Mouse (Mus musculus) midbrain, embryonic 14.5 days (tissue): ENCODE measurements at regions not wholly inside any gene's neighbourhood (a gene's known extent, or its start where the extent isn't known, plus 50 kb on each side); places are given as distances from the start of the nearest gene placed in this dataset.

Experiments
- ATAC-seq: fragments of 200-750 bp; cut with Nextera tagmentation; 2 replicates; pipeline ENCODE4 v1.8.0; 2017; ENCODE audit warnings: moderate number of reproducible peaks, moderate library complexity; ENCODE audit not compliant: low FRiP score, low TSS enrichment
- DNase-seq: peaks from one replicate; pipeline ENCODE4 v3.0.0-alpha.2; 2015
- H3K27ac ChIP-seq: fragments of 300-500 bp; sonication (generic); replicated peaks from 2 replicates; pipeline ENCODE4 v1.5.1; 2014; ENCODE audit warnings: mild to moderate bottlenecking, low read depth, low read length, moderate library complexity
- H3K27me3 ChIP-seq: fragments of 300-500 bp; sonication (generic); 2 replicates; pipeline ENCODE4 v1.6.1; 2014; ENCODE audit warnings: low read length, control low read depth, mixed read lengths; ENCODE audit not compliant: control insufficient read depth, insufficient read depth
- H3K36me3 ChIP-seq: fragments of 300-500 bp; sonication (generic); 2 replicates; pipeline ENCODE4 v1.6.1; 2014; ENCODE audit warnings: low read length, control low read depth; ENCODE audit not compliant: control insufficient read depth, insufficient read depth
- H3K4me1 ChIP-seq: fragments of 300-500 bp; sonication (generic); 2 replicates; pipeline ENCODE4 v1.6.1; 2014; ENCODE audit warnings: mild to moderate bottlenecking, antibody characterized with exemption, low read length, control low read depth; ENCODE audit not compliant: control insufficient read depth, insufficient read depth
- H3K4me2 ChIP-seq: fragments of 300-500 bp; sonication (generic); 2 replicates; pipeline ENCODE4 v1.6.1; 2014; ENCODE audit warnings: mild to moderate bottlenecking, low read length, moderate library complexity
- H3K4me3 ChIP-seq: fragments of 300-500 bp; sonication (generic); replicated peaks from 2 replicates; pipeline ENCODE4 v1.5.1; 2014; ENCODE audit warnings: low read depth, low read length
- H3K9ac ChIP-seq: fragments of 300-500 bp; sonication (generic); replicated peaks from 2 replicates; pipeline ENCODE4 v1.6.1; 2014; ENCODE audit warnings: mild to moderate bottlenecking, low read length, moderate library complexity
- H3K9me3 ChIP-seq: fragments of 300-500 bp; sonication (generic); 2 replicates; pipeline ENCODE4 v1.6.1; 2016; ENCODE audit warnings: low read length, control low read depth, mixed read lengths; ENCODE audit not compliant: control insufficient read depth
- WGBS: fragments of 180-500 bp; shearing (Covaris S2); extraction: QIAGEN DNeasy Blood & Tissue Kit; methylation state at CpG from one replicate; pipeline ENCODE4 v1.1.7; 2014; 5-methylcytosine and 5-hydroxymethylcytosine counted together

GRCm38 (mm10) chr16:83111128-83111527 is 282.9 kb downstream of the Gm21833 start:
- Histone ChIP-seq H3K4me1 (no peaks in the 10 kb centered on the region), H3K9ac (no peak overlapping the region), H3K27ac (no peak overlapping the region), H3K4me3 (no peak overlapping the region), H3K36me3 (no peaks in the 10 kb centered on the region), H3K4me2 (no peak overlapping the region), H3K27me3 (no peaks in the 10 kb centered on the region), H3K9me3 (no peaks in the 10 kb centered on the region)
- ATAC-seq (no peak), DNase-seq (no peak)
- WGBS = 89% methylated on average over 1 of the region's 1 CpGs

- no peaks in the 10 kb centered on the region for H3K9me3 ChIP-seq
- no peak for ATAC-seq
- H3K9ac ChIP-seq = no peak overlapping the region
- no peak overlapping the region for H3K4me3 ChIP-seq
- no peaks in the 10 kb centered on the region for H3K4me1 ChIP-seq
- H3K36me3 ChIP-seq = no peaks in the 10 kb centered on the region
- DNase-seq = no peak
- H3K27me3 ChIP-seq = no peaks in the 10 kb centered on the region
- no peak overlapping the region for H3K27ac ChIP-seq
- no peak overlapping the region for H3K4me2 ChIP-seq
Observed at GRCm38 (mm10) chr16:83131876-83132275, 303.7 kb downstream of the Gm21833 start.

GRCm38 (mm10) chr16:83173021-83173420 is 344.8 kb downstream of the Gm21833 start:
- ATAC-seq = no peak
- 95% methylated on average over 1 of the region's 1 CpGs for WGBS

DNA sequence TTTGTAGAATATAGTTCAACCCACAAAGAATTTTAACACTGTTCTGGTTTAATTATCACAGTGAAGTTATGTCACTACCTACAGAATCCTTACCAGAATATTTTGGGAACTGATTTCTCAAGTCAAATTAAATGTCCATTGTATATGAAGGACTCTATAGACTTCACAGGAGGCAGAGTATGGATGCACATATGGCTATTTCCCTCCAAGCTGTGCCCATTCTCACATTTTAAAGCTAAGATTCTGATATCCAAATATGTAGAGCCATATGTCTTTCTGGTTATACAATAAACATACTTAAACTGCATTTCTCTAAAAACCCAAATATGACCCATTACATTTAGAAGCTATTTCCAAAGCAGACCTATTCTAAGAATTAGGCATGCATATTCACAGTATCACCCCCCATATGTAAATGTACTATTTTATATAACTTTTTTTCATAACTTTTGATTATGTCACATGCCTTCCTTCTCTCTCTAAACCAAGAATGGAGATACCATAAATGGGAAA is 365.3 kb downstream of the Gm21833 start:
- H3K9me3 ChIP-seq = no peaks in the 10 kb centered on the region
- H3K4me3 ChIP-seq = no peak overlapping the region
- no peaks in the 10 kb centered on the region for H3K36me3 ChIP-seq
- H3K4me1 ChIP-seq = no peaks in the 10 kb centered on the region
- H3K4me2 ChIP-seq = no peak overlapping the region
- no peak overlapping the region for H3K9ac ChIP-seq
- DNase-seq (no peak), ATAC-seq (no peak)
- no peaks in the 10 kb centered on the region for H3K27me3 ChIP-seq
- no peak overlapping the region for H3K27ac ChIP-seq

More at GRCm38 (mm10) chr16:83173021-83173420, 344.8 kb downstream of the Gm21833 start:
- H3K4me1 ChIP-seq = no peaks in the 10 kb centered on the region
- H3K36me3 ChIP-seq = no peaks in the 10 kb centered on the region
- no peak overlapping the region for H3K4me3 ChIP-seq
- no peaks in the 10 kb centered on the region for H3K9me3 ChIP-seq
- no peak overlapping the region for H3K4me2 ChIP-seq
- H3K27me3 ChIP-seq = no peaks in the 10 kb centered on the region
- no peak overlapping the region for H3K9ac ChIP-seq
- no peak overlapping the region for H3K27ac ChIP-seq
- DNase-seq = no peak

GRCm38 (mm10) chr16:83197812-83198211 is 369.6 kb downstream of the Gm21833 start:
- Histone ChIP-seq H3K9me3 (no peaks in the 10 kb centered on the region), H3K27ac (no peak overlapping the region), H3K4me3 (no peak overlapping the region), H3K9ac (no peak overlapping the region), H3K27me3 (no peaks in the 10 kb centered on the region), H3K4me2 (no peak overlapping the region), H3K4me1 (no peaks in the 10 kb centered on the region), H3K36me3 (no peaks in the 10 kb centered on the region)
- ATAC-seq (no peak), DNase-seq (no peak)
- WGBS = 85% methylated on average over 3 of the region's 3 CpGs
